Mouse (Mus musculus) 416B (cell line): Measurements from ENCODE around the gene Immp2l.
"Not testable (repeated sequence)": the region's sequence is repeated elsewhere in the genome, so short reads cannot be mapped to it uniquely, and the experiment has no call there.

Experiments used
- DNase-seq: peaks from one replicate; pipeline ENCODE4 v3.0.0; 2011; ENCODE audit warnings: low read depth

Immp2l gene

GRCm38 (mm10) chr12:41689809-41690208 lies 665.9 kb downstream of the Immp2l start:
- DNase-seq, result no peak

GRCm38 (mm10) chr12:41710608-41711007 lies 686.7 kb downstream of the Immp2l start:
- DNase-seq, result no peak

DNA sequence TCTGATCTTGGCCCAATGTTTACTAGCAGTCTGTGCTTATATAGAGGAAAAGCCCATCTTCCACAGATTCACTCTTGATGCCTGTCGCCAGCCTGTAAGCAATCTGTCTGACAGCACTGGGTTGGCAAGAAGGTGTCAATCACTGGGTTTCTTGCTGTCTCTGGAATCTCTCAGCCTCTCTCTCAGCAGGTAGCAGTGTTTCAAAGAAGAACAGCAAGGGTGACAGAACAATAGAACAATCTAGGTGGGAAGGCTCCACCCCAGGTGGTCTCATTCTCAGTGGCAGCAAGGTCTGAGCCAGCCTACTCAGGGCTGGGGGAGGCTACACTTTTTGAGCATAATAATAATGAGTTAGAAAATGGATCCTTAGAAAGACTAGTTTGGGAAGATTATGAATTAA lies 693.1 kb downstream of the Immp2l start:
- DNase-seq, result no peak

- DNase-seq, result peak; percentile 18
Measured at GRCm38 (mm10) chr12:41724585-41724984, 700.7 kb downstream of the Immp2l start.

GRCm38 (mm10) chr12:41726720-41727119 lies 702.8 kb downstream of the Immp2l start:
- no peak for DNase-seq

DNA sequence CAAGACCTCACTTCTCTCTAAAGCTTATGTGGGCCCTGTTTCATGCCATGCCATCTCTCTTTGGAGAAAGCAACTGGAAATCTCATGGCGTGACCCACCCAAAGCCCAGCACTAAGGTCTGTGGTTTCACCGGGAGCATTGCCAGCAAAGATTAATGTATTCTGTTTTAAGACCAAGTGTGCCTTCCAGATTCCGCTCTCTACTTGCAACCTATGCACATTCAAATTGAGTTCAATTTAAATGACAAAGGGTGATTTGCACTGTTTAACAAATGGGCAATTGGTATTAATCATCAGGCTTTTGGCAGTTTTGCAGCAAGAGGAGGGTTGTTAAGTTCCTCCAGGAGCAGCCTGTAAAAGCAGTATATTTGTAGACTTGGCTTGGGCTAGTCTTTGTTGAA lies 703.3 kb downstream of the Immp2l start:
- DNase-seq, result no peak

- no peak for DNase-seq
Measured at GRCm38 (mm10) chr12:41727764-41728338, 704.0 kb downstream of the Immp2l start.

GRCm38 (mm10) chr12:41728467-41728866 lies 704.6 kb downstream of the Immp2l start:
- DNase-seq, result no peak

DNA sequence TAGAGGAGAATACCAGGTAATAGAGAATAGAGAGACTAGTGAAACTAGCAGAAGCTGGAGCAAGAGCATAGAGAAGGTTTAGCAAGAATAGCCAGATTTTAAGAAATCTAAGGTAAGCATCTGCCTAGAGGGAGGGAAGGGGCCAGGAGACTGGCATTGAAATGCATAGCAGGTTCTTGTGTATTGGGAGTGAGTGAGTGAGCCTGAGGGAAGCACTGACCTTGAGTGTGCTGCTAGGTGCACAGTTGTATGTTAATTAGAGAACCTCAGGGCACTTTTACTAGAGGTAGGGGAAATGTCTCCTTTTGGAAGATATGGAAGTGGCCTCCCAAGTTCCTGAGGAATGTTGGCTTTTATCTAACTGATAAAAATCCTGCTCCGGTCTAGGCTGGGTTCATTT lies 705.9 kb downstream of the Immp2l start:
- no peak for DNase-seq

DNA sequence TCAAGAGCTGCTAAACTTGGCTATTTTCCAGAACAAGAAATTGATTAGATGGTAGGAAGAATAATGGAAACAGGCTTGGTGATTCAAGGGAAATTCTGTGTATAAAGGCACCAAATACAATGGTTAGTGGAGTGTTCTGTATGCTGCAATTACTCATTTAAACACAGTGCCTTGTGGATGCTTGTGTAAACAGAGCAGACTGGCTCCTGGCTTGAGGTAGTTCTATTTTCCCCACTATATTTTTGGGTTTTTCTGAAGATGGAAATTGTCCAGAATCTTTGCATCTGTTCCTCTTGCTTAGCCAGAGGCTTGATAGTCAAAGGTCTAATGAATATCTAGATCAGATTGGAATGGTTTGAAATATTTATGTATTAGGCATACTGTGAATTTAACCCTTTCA lies 709.3 kb downstream of the Immp2l start:
- no peak for DNase-seq

- DNase-seq, result no peak
Measured at GRCm38 (mm10) chr12:41742887-41743286, 719.0 kb downstream of the Immp2l start.

- no peak for DNase-seq
Measured at GRCm38 (mm10) chr12:41763396-41763795, 739.5 kb downstream of the Immp2l start.

GRCm38 (mm10) chr12:41773961-41774360 lies 750.1 kb downstream of the Immp2l start:
- no peak for DNase-seq

- no peak for DNase-seq
Measured at GRCm38 (mm10) chr12:41774623-41775323, 750.9 kb downstream of the Immp2l start.

DNA sequence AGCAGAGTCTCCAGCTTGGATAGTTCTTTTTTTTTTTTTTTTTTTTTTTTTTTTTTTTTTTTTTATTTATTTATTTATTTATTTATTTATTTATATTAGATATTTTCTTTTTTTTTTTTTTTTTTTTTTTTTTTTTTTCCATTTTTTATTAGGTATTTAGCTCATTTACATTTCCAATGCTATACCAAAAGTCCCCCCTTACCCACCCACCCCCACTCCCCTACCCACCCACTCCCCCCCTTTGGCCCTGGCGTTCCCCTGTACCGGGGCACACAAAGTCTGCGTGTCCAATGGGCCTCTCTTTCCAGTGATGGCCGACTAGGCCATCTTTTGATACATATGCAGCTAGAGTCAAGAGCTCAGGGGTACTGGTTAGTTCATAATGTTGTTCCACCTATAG lies 753.9 kb downstream of the Immp2l start:
- DNase-seq, result not testable (repeated sequence)

DNA sequence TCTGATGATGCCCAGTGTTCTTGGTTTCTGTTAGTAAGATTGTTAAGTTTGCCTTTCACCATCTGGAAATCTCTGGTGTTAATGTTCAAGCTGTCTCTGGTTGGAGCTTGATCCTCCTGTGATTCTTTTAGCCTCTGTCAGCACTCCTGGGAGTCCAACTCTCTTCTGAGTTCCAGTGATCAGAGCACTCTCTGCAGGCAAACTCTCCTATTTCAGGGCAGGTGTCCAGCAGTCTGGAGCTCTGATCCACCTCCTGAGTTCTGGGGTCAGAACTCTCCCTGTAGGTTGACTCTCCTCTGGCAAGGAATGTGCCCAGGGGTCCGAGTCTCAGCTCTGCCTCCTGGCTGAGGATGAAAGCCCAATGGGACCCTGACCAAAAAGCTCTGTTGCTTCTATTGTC lies 769.8 kb downstream of the Immp2l start:
- not testable (repeated sequence) for DNase-seq

GRCm38 (mm10) chr12:41829517-41829916 lies 805.6 kb downstream of the Immp2l start:
- no peak for DNase-seq

DNA sequence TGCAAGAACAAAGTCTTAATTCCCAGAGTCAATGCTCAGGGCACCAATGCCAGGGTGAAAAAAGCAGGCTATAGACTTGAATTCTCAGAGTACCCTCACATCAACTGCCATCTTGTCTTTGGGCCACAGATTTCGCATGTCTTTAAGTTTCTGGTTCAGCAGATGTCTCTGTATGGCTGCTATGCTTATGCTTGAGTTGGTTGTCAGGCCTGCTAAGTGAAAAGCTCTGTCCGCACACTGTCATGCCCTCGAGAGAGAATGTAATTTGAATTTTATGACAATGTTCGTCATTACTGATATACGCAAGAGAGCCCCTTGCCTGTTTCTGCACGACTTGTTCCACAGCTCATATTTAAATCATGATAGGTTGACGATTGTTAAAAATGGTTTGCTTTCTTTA lies 807.8 kb downstream of the Immp2l start:
- no peak for DNase-seq

- no peak for DNase-seq
Measured at GRCm38 (mm10) chr12:41834646-41835045, 810.8 kb downstream of the Immp2l start.

GRCm38 (mm10) chr12:41838334-41838847 lies 814.5 kb downstream of the Immp2l start:
- DNase-seq, result no peak

- no peak for DNase-seq
Measured at GRCm38 (mm10) chr12:41839241-41839640, 815.4 kb downstream of the Immp2l start.

DNA sequence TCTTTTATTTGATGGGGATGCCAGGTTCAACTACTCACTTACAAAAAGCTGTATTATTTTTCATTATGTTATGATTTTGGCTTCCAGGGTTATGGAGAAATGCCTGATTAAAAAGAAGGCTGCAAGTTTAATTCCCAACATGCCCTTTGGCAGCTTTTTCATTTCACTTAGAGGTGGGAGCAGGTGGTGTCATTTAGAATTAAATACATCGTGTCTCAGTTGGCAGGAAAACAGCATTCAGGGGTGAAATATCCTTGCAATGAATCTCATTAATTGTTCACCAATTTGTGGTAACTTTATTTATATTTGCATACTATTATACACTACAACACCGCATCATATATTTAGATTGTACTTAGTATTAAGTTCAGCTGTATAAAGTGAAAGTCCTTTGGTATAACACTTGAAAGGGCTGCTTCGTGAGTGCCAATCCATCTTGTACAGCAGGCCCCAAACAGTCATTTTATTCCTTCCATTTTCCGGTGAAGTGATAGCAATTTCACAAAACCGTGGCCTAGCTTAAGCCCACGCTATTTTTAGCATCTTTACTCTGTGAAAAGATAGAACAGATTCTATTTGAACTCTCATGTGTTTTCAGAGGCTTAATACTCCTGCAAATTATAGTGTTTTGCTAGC lies 818.9 kb downstream of the Immp2l start:
- no peak for DNase-seq

- no peak for DNase-seq
Measured at GRCm38 (mm10) chr12:41851896-41852470, 828.1 kb downstream of the Immp2l start.
